Mouse (Mus musculus): Measurements from ENCODE around the gene Foxa2.

Foxa2 gene

GRCm38 (mm10) chr2:148039351-148040235, 7.2 kb downstream of the Foxa2 start:
- DNase-seq (ENCODE audit: inconsistent ontology term), result peak; percentile 22

GRCm38 (mm10) chr2:148038366-148039310, 8.1 kb downstream of the Foxa2 start:
- no peak for DNase-seq (ENCODE audit: inconsistent ontology term)

- no peak for DNase-seq (ENCODE audit: inconsistent ontology term)
Measured at GRCm38 (mm10) chr2:148036611-148037160, 10.1 kb downstream of the Foxa2 start.

- no peak for DNase-seq (ENCODE audit: inconsistent ontology term)
Measured at GRCm38 (mm10) chr2:148030991-148031675, 15.6 kb downstream of the Foxa2 start.

- DNase-seq (ENCODE audit: inconsistent ontology term), result no peak
Measured at GRCm38 (mm10) chr2:148030613-148030935, 16.2 kb downstream of the Foxa2 start.

GRCm38 (mm10) chr2:148029751-148030612, 16.8 kb downstream of the Foxa2 start:
- no peak for DNase-seq (ENCODE audit: inconsistent ontology term)

- no peak for DNase-seq (ENCODE audit: inconsistent ontology term)
Measured at GRCm38 (mm10) chr2:148029050-148029608, 17.6 kb downstream of the Foxa2 start.

- DNase-seq (ENCODE audit: inconsistent ontology term), result no peak
Measured at GRCm38 (mm10) chr2:148026366-148026765, 20.4 kb downstream of the Foxa2 start.

GRCm38 (mm10) chr2:148025481-148025880, 21.3 kb downstream of the Foxa2 start:
- no peak for DNase-seq (ENCODE audit: inconsistent ontology term)

- DNase-seq (ENCODE audit: inconsistent ontology term), result no peak
Measured at GRCm38 (mm10) chr2:148024268-148024935, 22.4 kb downstream of the Foxa2 start.

- no peak for DNase-seq (ENCODE audit: inconsistent ontology term)
Measured at GRCm38 (mm10) chr2:148023340-148023806, 23.4 kb downstream of the Foxa2 start.

- no peak for DNase-seq (ENCODE audit: inconsistent ontology term)
Measured at GRCm38 (mm10) chr2:148021919-148022570, 24.7 kb downstream of the Foxa2 start.

GRCm38 (mm10) chr2:148021016-148021415, 25.8 kb downstream of the Foxa2 start:
- DNase-seq (ENCODE audit: inconsistent ontology term), result no peak

- no peak for DNase-seq (ENCODE audit: inconsistent ontology term)
Measured at GRCm38 (mm10) chr2:148020125-148020524, 26.6 kb downstream of the Foxa2 start.

- DNase-seq (ENCODE audit: inconsistent ontology term), result no peak
Measured at GRCm38 (mm10) chr2:148017782-148018690, 28.7 kb downstream of the Foxa2 start.

- no peak for DNase-seq (ENCODE audit: inconsistent ontology term)
Measured at GRCm38 (mm10) chr2:148013382-148013781, 33.4 kb downstream of the Foxa2 start.

GRCm38 (mm10) chr2:148009049-148009448, 37.7 kb downstream of the Foxa2 start:
- DNase-seq (ENCODE audit: inconsistent ontology term), result no peak

All from Muller cell, postnatal 12 days (primary cell).